Mouse (Mus musculus) kidney, embryonic 15.5 days (tissue): ENCODE measurements around the gene Slc48a1. TPM values are rescaled to one million over a fixed set of nuclear protein-coding genes. Genes with fewer than 3 reads are reported as not detected.

Source experiments
- ATAC-seq: fragments of 200-750 bp; cut with Nextera tagmentation; replicated peaks from 2 replicates; pipeline ENCODE4 v1.8.0; 2017; ENCODE audit warnings: moderate TSS enrichment; ENCODE audit not compliant: low FRiP score
- H3K27ac ChIP-seq: fragments of 300-500 bp; sonication (generic); 2 replicates; pipeline ENCODE4 v1.5.1; 2015; ENCODE audit warnings: mild to moderate bottlenecking, inconsistent platforms
- H3K27me3 ChIP-seq: fragments of 300-500 bp; sonication (generic); 2 replicates; pipeline ENCODE4 v1.6.1; 2015; ENCODE audit warnings: inconsistent platforms
- H3K36me3 ChIP-seq: fragments of 300-500 bp; sonication (generic); 2 replicates; pipeline ENCODE4 v1.6.1; 2015; ENCODE audit warnings: inconsistent platforms
- H3K4me1 ChIP-seq: fragments of 300-500 bp; sonication (generic); 2 replicates; pipeline ENCODE4 v1.6.1; 2015; ENCODE audit warnings: inconsistent platforms
- H3K4me2 ChIP-seq: fragments of 300-500 bp; sonication (generic); 2 replicates; pipeline ENCODE4 v1.6.1; 2015; ENCODE audit warnings: moderate library complexity, mild to moderate bottlenecking, inconsistent platforms
- H3K4me3 ChIP-seq: fragments of 300-500 bp; sonication (generic); replicated peaks from 2 replicates; pipeline ENCODE4 v1.5.1; 2015; ENCODE audit warnings: mild to moderate bottlenecking, inconsistent platforms
- H3K9ac ChIP-seq: fragments of 300-500 bp; sonication (generic); 2 replicates; pipeline ENCODE4 v1.6.1; 2015; ENCODE audit warnings: mild to moderate bottlenecking, inconsistent platforms
- H3K9me3 ChIP-seq: fragments of 300-500 bp; sonication (generic); replicated peaks from 2 replicates; pipeline ENCODE4 v1.6.1; 2016; ENCODE audit warnings: inconsistent platforms
- WGBS: fragments of 180-500 bp; shearing (Covaris S2); methylation state at CpG from one replicate; pipeline ENCODE4 v1.1.7; 2015; ENCODE audit warnings: mixed read lengths; 5-methylcytosine and 5-hydroxymethylcytosine counted together
- polyA plus RNA-seq: library from polyadenylated mRNA; unstranded; fragments of >200 nt; fragmentation: Nextera tagmentation; extraction: Ambion mirVana; gene quantifications from 2 replicates; pipeline ENCODE4 v1.2.1, GENCODE M21; 2015

Gene Slc48a1
- polyA plus RNA-seq, 1 experiment from 2014 or later = 58.8 TPM

- H3K27ac ChIP-seq = peak overlapping the region; percentile 59
- no peaks in the 10 kb centered on the region for H3K27me3 ChIP-seq
- peaks cover 39% of the 10 kb centered on the region for H3K4me1 ChIP-seq
- H3K4me3 ChIP-seq = no peak overlapping the region
- H3K9me3 ChIP-seq = no peaks in the 10 kb centered on the region
- 70% methylated on average over 6 of the region's 6 CpGs for WGBS
- no peak for ATAC-seq
- peaks cover 41% of the 10 kb centered on the region for H3K36me3 ChIP-seq
- 0 out of 2 replicates have a peak overlapping the region, but pooled peaks have one; percentile 7 for H3K9ac ChIP-seq
- H3K4me2 ChIP-seq = no peak overlapping the region
These were observed 33.8 kb downstream of the Slc48a1 start for GRCm38 (mm10) chr15:97812126-97812525.

DNA sequence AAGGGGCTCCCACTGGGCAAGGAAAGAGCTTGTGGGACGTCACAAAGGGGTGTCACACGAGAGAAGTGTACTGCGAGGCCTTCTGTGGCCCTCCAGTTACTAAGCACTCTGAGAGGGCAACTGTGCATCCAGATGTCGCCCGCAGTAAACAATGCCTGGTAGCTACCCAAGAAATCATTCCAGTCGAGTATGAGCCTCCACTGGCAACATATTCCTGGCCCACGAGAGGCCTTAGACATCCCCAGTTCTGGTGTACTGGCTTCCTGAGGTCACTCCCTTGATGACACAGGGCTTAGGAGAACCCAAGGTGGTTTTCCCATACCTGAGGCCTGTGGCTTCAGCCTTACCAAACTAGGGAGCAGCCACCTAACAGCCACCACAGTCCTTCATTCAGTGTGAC, 34.6 kb downstream of the Slc48a1 start:
- Histone ChIP-seq H3K4me1 (peaks cover 39% of the 10 kb centered on the region), H3K27ac (no peak overlapping the region), H3K36me3 (peaks cover 33% of the 10 kb centered on the region), H3K4me3 (no peak overlapping the region), H3K9ac (no peak overlapping the region), H3K27me3 (no peaks in the 10 kb centered on the region), H3K9me3 (no peaks in the 10 kb centered on the region), H3K4me2 (no peak overlapping the region)
- ATAC-seq = no peak
- 70% methylated on average over 7 of the region's 7 CpGs for WGBS

- ATAC-seq = no peak
- 52% methylated on average over 21 of the region's 21 CpGs for WGBS
- Histone ChIP-seq H3K27me3 (no peaks in the 10 kb centered on the region), H3K4me3 (no peak overlapping the region), H3K4me2 (no peak overlapping the region), H3K4me1 (peaks cover 44% of the 10 kb centered on the region), H3K9me3 (no peaks in the 10 kb centered on the region), H3K36me3 (peaks cover 26% of the 10 kb centered on the region), H3K9ac (no peak overlapping the region), H3K27ac (peak overlapping the region; percentile 59)
These were observed 35.3 kb downstream of the Slc48a1 start for GRCm38 (mm10) chr15:97813452-97814204.

GRCm38 (mm10) chr15:97814703-97815102, 36.4 kb downstream of the Slc48a1 start:
- peak overlapping the region; percentile 75 for H3K27ac ChIP-seq
- H3K9ac ChIP-seq = no peak overlapping the region
- peaks cover 46% of the 10 kb centered on the region for H3K4me1 ChIP-seq
- WGBS = 57% methylated on average over 5 of the region's 5 CpGs
- no peak overlapping the region for H3K4me2 ChIP-seq
- no peak overlapping the region for H3K4me3 ChIP-seq
- peaks cover 15% of the 10 kb centered on the region for H3K36me3 ChIP-seq
- H3K27me3 ChIP-seq = no peaks in the 10 kb centered on the region
- ATAC-seq = no peak; the same call in 1 of the 2 replicates
- no peaks in the 10 kb centered on the region for H3K9me3 ChIP-seq

- Histone ChIP-seq H3K4me3 (no peak overlapping the region), H3K4me1 (peaks cover 52% of the 10 kb centered on the region), H3K4me2 (no peak overlapping the region), H3K27me3 (no peaks in the 10 kb centered on the region), H3K27ac (peak overlapping the region; percentile 75), H3K9me3 (no peaks in the 10 kb centered on the region), H3K9ac (no peak overlapping the region), H3K36me3 (peaks cover 9% of the 10 kb centered on the region)
- 90% methylated on average over 4 of the region's 4 CpGs for WGBS
- ATAC-seq = no peak
These were observed 36.9 kb downstream of the Slc48a1 start for GRCm38 (mm10) chr15:97815254-97815653.

- Histone ChIP-seq H3K27ac (no peak overlapping the region), H3K36me3 (peaks cover 5% of the 10 kb centered on the region; the same call in 1 of the 2 replicates), H3K9me3 (no peaks in the 10 kb centered on the region), H3K27me3 (no peaks in the 10 kb centered on the region), H3K4me2 (no peak overlapping the region), H3K4me3 (no peak overlapping the region), H3K9ac (no peak overlapping the region), H3K4me1 (peaks cover 63% of the 10 kb centered on the region)
- 92% methylated on average over 17 of the region's 17 CpGs for WGBS
- ATAC-seq = no peak
These were observed 38.1 kb downstream of the Slc48a1 start for GRCm38 (mm10) chr15:97816199-97816994.

DNA sequence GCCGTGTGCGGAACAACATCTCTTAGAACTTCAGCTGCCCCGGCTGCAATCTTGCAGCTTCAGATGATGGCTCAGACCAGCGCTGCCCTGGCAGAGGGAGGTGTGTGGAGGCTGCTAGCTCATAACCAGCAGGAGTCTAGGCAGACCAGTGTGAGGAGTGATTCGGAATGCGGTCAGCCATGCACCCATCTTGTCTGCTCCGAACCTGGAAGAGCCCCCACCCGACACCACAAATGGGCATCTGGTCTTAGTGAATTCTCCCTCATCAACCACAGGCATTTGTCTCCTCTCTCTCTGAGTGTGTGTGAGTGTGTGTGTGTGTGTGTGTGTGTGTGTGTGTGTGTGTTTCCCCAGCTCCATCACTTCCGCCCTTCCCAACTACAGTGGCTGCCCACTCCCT, 41.6 kb downstream of the Slc48a1 start:
- ATAC-seq = no peak
- WGBS = 76% methylated on average over 9 of the region's 9 CpGs

DNA sequence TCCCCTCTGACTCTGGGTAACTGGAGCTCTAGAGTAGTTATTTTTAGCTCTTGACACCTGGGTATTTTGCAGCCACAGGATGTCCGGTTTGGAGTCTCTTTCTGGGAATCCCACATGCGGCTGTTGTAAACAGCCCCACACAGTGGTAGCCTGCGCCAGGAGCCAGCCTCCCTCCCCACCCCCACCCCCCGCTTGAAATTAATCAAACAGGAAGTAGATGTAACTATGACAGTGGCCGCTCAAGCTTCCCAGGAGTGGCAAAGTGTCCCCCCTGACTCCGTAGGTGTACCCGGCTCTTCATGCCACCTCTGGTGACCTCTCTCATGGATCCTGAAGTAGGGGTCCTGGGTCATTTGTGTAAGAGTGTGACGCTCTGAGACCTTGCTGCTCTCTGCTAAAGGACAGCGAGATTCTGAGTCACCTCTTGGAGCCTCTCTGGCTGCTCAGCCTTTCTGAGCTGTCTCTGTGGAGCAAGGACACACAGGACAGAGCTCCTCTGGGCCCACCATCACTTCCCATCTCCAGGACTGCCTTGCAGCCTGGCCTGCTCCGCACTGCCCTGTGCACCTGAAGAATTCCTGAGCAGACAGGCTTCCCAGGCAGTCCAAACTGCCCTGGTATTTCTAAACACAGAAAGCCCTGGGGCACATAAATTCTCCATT, 43.1 kb downstream of the Slc48a1 start:
- peaks cover 75% of the 10 kb centered on the region for H3K4me1 ChIP-seq
- H3K27ac ChIP-seq = peak overlapping the region; percentile 79
- no peak overlapping the region; the same call in 1 of the 2 replicates for H3K9ac ChIP-seq
- peaks cover 12% of the 10 kb centered on the region for H3K36me3 ChIP-seq
- H3K4me2 ChIP-seq = peak overlapping the region; percentile 19
- WGBS = 21% methylated on average over 10 of the region's 10 CpGs
- no peaks in the 10 kb centered on the region for H3K9me3 ChIP-seq
- peak; percentile 56 for ATAC-seq
- no peak overlapping the region for H3K4me3 ChIP-seq
- no peaks in the 10 kb centered on the region for H3K27me3 ChIP-seq

More for the DNA sequence above, 41.6 kb downstream of the Slc48a1 start:
- no peaks in the 10 kb centered on the region for H3K9me3 ChIP-seq
- peaks cover 66% of the 10 kb centered on the region for H3K4me1 ChIP-seq
- H3K9ac ChIP-seq = no peak overlapping the region
- no peak overlapping the region for H3K4me3 ChIP-seq
- peaks cover 12% of the 10 kb centered on the region for H3K36me3 ChIP-seq
- H3K4me2 ChIP-seq = no peak overlapping the region
- H3K27ac ChIP-seq = no peak overlapping the region
- H3K27me3 ChIP-seq = no peaks in the 10 kb centered on the region

- Histone ChIP-seq H3K27ac (peak overlapping the region; percentile 79), H3K4me1 (peaks cover 80% of the 10 kb centered on the region), H3K4me3 (no peak overlapping the region), H3K27me3 (no peaks in the 10 kb centered on the region), H3K9me3 (no peaks in the 10 kb centered on the region), H3K36me3 (peaks cover 12% of the 10 kb centered on the region), H3K4me2 (peak overlapping the region; percentile 17; the same call in 1 of the 2 replicates), H3K9ac (no peak overlapping the region; the same call in 1 of the 2 replicates)
- WGBS = 57% methylated on average over 6 of the region's 6 CpGs
- no peak for ATAC-seq
These were observed 43.7 kb downstream of the Slc48a1 start for GRCm38 (mm10) chr15:97821983-97822363.

DNA sequence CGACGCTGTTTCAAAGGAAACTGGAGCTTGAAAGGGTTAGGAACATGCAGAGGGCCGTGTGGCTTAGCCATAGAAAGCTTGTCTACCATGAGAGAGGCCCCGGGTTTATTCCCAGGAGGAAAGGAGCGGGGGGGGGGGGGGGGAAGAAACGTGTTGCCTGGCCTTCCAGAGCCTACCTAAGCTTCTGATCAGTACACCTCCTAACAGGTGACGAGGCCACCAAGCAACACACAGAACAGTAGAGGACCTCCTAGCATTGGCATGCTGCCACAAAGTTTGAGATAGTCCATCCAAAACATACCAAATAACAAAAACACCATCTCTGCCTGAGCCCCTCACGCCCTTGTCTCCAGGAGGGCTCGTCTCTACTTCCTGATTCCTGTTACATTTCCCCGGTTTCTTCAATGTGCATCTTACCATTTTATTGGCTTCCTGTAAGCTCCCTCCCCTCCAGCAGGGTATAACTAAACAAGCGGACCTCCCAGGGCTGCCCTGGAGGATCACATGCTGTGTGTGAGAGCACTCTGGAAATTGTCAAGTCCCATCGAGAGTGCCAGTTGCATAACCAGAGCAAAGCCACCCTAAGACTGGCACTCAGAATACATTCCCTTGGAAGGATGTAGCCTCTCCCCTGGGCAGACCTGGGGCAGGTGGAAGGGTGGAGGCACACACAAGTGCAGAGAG, 44.4 kb downstream of the Slc48a1 start:
- Histone ChIP-seq H3K4me3 (no peak overlapping the region), H3K4me2 (no peak overlapping the region), H3K4me1 (peaks cover 86% of the 10 kb centered on the region), H3K9ac (no peak overlapping the region), H3K9me3 (no peaks in the 10 kb centered on the region), H3K27me3 (no peaks in the 10 kb centered on the region), H3K36me3 (peaks cover 12% of the 10 kb centered on the region), H3K27ac (peak overlapping the region; percentile 79; the same call in 1 of the 2 replicates)
- WGBS = 36% methylated on average over 12 of the region's 12 CpGs
- ATAC-seq = no peak

- Histone ChIP-seq H3K4me3 (no peak overlapping the region), H3K27ac (0 out of 2 replicates have a peak overlapping the region, but pooled peaks have one; percentile 88), H3K36me3 (peaks cover 12% of the 10 kb centered on the region), H3K9ac (no peak overlapping the region), H3K27me3 (no peaks in the 10 kb centered on the region), H3K9me3 (no peaks in the 10 kb centered on the region), H3K4me2 (no peak overlapping the region), H3K4me1 (peaks cover 88% of the 10 kb centered on the region)
- ATAC-seq = no peak
- WGBS = 84% methylated on average over 12 of the region's 12 CpGs
These were observed 45.2 kb downstream of the Slc48a1 start for GRCm38 (mm10) chr15:97823479-97823878.
